Mouse (Mus musculus): Measurements from ENCODE around the gene Osbpl10. TPM values are rescaled to one million over a fixed set of nuclear protein-coding genes. Genes with fewer than 3 reads are reported as not detected.

The Osbpl10 gene
- polyA plus RNA-seq, 1 experiment, result 27.5 TPM

DNA sequence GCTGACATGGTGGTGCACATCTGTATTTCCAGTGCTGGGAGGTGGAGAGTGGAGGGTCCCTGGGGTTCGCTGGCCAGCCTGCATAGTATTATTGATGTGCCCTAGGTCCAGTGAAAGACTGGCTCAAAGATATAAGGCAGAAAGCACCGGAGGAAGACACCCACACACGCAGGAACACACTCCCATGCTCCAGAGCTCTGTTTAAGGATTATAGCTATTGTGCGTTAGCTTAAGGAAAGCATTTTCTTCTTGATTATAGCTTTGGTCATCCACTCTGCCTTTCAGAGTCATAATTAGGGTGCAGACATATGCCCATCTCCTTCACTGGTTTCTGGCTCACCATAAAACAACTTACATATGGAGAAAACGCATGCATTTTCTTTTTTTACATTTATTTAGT lies 200.8 kb downstream of the Osbpl10 start:
- H3K4me3 ChIP-seq (ENCODE audit: low read depth, low read length), result no peak overlapping the region
- H3K27me3 ChIP-seq (ENCODE audit: control insufficient read depth, insufficient read depth, low read length), result no peaks in the 10 kb centered on the region
- H3K36me3 ChIP-seq (ENCODE audit: control insufficient read depth, insufficient read depth, low read length), result peaks cover 10% of the 10 kb centered on the region
- no peak for TF ChIP-seq CTCF (IDR thresholded peaks at IDR 0.05; ENCODE audit: extremely low read depth, insufficient read length, insufficient replicate concordance, low read depth, low read length)
- no peak for TF ChIP-seq POLR2A (IDR thresholded peaks at IDR 0.05; ENCODE audit: low read depth, low read length)
- H3K27ac ChIP-seq (ENCODE audit: insufficient read depth, low read depth, low read length), result no peak overlapping the region
- no peaks in the 10 kb centered on the region for H3K4me1 ChIP-seq (ENCODE audit: control insufficient read depth, insufficient read depth, insufficient read length, low read length)
- whole genome bisulfite sequencing, result 95% methylated on average over 5 of the region's 5 CpGs

DNA sequence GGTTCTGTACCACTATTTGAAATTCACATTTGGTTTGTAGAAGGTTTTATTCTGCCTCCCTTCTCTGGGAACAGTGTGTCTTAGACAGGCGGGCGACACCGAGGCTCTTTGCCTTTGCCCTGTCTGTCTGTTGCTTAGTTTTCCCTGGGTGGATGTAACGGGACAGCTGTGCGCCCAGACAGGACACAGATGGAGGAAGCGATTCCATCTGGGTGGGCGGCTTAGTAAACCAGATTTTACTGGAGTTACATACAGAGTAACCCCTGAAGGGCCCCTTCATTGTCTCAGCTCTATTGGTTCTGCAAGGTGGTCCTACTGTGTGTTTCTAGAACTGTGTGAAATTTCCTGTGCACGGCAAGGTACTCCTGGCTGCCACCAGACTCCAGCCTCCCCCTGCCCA lies 201.6 kb downstream of the Osbpl10 start:
- WGBS, result 83% methylated on average over 8 of the region's 8 CpGs
- H3K4me1 ChIP-seq (ENCODE audit: control insufficient read depth, insufficient read depth, insufficient read length, low read length), result no peaks in the 10 kb centered on the region
- no peak overlapping the region for H3K4me3 ChIP-seq (ENCODE audit: low read depth, low read length)
- no peak overlapping the region for H3K27ac ChIP-seq (ENCODE audit: insufficient read depth, low read depth, low read length)
- H3K36me3 ChIP-seq (ENCODE audit: control insufficient read depth, insufficient read depth, low read length), result peaks cover 10% of the 10 kb centered on the region
- H3K27me3 ChIP-seq (ENCODE audit: control insufficient read depth, insufficient read depth, low read length), result no peaks in the 10 kb centered on the region
- TF ChIP-seq POLR2A (IDR thresholded peaks at IDR 0.05; ENCODE audit: low read depth, low read length) (no peak), CTCF (IDR thresholded peaks at IDR 0.05; ENCODE audit: extremely low read depth, insufficient read length, insufficient replicate concordance, low read depth, low read length) (no peak)

DNA sequence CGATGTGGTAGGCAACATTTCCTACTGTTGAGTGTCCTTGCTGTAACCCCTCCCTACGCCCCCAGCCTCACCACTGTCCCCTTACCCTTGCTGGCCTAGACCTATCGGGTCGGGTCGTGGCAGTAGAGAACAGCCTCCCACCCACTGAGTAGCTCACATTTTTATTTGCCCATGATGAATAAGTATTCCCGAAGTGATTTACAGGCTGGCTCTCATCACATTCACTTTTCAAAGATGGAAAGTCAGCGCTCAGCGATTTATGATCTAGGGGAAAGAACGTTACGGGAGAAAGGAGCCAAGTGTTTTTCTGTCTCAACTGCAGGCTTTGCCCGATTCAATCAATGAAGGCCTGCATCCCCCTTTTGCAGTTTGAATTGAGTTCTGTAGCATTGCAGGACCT lies 208.0 kb downstream of the Osbpl10 start:
- Histone ChIP-seq H3K4me1 (ENCODE audit: control insufficient read depth, insufficient read depth, insufficient read length, low read length) (no peaks in the 10 kb centered on the region), H3K27me3 (ENCODE audit: control insufficient read depth, insufficient read depth, low read length) (no peaks in the 10 kb centered on the region), H3K4me3 (ENCODE audit: low read depth, low read length) (no peak overlapping the region), H3K36me3 (ENCODE audit: control insufficient read depth, insufficient read depth, low read length) (no peaks in the 10 kb centered on the region), H3K27ac (ENCODE audit: insufficient read depth, low read depth, low read length) (no peak overlapping the region)
- WGBS, result 84% methylated on average over 11 of the region's 11 CpGs
- TF ChIP-seq CTCF (IDR thresholded peaks at IDR 0.05; ENCODE audit: extremely low read depth, insufficient read length, insufficient replicate concordance, low read depth, low read length) (no peak), POLR2A (IDR thresholded peaks at IDR 0.05; ENCODE audit: low read depth, low read length) (no peak)

DNA sequence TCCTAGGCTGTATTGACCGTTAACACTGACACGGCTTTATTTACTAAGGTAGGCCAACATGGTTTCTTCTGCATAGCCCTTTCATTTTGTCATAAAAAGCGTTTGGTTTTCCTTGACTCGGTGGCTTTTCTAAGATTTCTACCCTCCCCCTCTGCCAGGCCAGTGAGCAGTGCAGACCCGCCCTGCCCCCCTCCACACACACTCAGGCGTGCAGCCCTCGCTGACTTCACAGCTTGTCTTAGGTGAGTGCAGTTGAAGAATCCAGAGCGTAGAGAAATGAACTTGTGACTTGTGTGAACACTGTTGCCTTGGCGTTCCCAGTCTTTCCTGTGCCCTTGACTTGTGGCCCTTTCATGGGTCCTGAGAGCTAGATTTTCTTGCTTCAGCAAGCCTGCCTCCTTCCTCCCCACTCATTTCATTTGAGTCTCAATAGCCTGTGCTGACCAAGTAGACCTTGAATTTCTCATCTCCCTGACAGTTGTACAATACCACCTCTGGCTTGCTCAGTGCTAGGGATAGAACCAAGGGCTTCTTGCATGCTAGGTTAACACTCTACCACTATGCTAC lies 212.1 kb downstream of the Osbpl10 start:
- H3K27me3 ChIP-seq (ENCODE audit: control insufficient read depth, insufficient read depth, low read length), result no peaks in the 10 kb centered on the region
- 80% methylated on average over 9 of the region's 9 CpGs for WGBS
- no peaks in the 10 kb centered on the region for H3K4me1 ChIP-seq (ENCODE audit: control insufficient read depth, insufficient read depth, insufficient read length, low read length)
- H3K36me3 ChIP-seq (ENCODE audit: control insufficient read depth, insufficient read depth, low read length), result peaks cover 2% of the 10 kb centered on the region; the same call in 1 of the 2 replicates
- H3K4me3 ChIP-seq (ENCODE audit: low read depth, low read length), result no peak overlapping the region
- TF ChIP-seq POLR2A (IDR thresholded peaks at IDR 0.05; ENCODE audit: low read depth, low read length) (no peak), CTCF (IDR thresholded peaks at IDR 0.05; ENCODE audit: extremely low read depth, insufficient read length, insufficient replicate concordance, low read depth, low read length) (no peak)
- no peak overlapping the region for H3K27ac ChIP-seq (ENCODE audit: insufficient read depth, low read depth, low read length)

DNA sequence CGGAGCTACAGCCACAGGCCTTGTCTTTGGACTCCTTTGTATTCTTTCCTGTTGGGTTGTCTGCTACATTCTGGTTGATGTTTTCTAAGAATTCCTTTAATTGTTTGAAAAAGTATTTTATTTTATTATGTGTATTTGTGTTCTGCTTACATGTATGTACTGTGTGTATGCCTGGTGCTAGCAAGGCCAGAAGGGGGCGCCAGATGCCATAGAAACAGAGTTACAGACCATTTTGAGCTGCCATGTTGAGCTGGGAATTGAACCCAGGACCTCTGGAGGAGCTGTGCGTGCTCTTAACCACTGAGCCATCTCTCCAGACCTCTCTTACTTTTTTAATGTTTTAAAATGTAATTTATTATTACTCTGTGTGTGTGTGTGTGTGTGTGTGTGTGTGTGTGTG lies 214.5 kb downstream of the Osbpl10 start:
- no peak overlapping the region for H3K27ac ChIP-seq (ENCODE audit: insufficient read depth, low read depth, low read length)
- no peaks in the 10 kb centered on the region for H3K27me3 ChIP-seq (ENCODE audit: control insufficient read depth, insufficient read depth, low read length)
- WGBS, result 86% methylated on average over 3 of the region's 3 CpGs
- H3K4me3 ChIP-seq (ENCODE audit: low read depth, low read length), result no peak overlapping the region
- H3K4me1 ChIP-seq (ENCODE audit: control insufficient read depth, insufficient read depth, insufficient read length, low read length), result no peaks in the 10 kb centered on the region
- no peak for TF ChIP-seq POLR2A (IDR thresholded peaks at IDR 0.05; ENCODE audit: low read depth, low read length)
- peak; percentile 28; the same call in 1 of the 2 replicates for TF ChIP-seq CTCF (IDR thresholded peaks at IDR 0.05; ENCODE audit: extremely low read depth, insufficient read length, insufficient replicate concordance, low read depth, low read length)
- peaks cover 2% of the 10 kb centered on the region; the same call in 1 of the 2 replicates for H3K36me3 ChIP-seq (ENCODE audit: control insufficient read depth, insufficient read depth, low read length)

DNA sequence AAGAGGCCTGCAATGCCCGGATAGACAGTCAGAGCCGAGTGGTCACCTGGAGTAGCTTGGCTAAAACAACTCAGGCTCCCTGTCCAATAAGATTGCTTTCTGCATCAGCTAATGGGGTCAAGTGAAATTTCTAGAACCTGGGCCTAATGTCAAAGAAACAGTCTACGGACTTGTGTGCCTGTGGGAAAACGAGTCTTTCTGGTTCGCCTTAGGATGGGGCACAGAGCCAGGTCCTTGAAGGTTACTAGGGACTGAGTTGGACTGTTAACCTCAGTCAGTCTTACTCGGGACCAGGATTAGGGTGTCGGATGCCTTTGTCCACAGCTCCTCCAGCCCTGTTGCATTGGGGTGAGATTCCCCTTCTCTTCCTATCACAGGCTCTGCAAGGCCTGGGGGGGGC lies 218.7 kb downstream of the Osbpl10 start:
- Histone ChIP-seq H3K4me3 (ENCODE audit: low read depth, low read length) (no peak overlapping the region), H3K4me1 (ENCODE audit: control insufficient read depth, insufficient read depth, insufficient read length, low read length) (no peaks in the 10 kb centered on the region), H3K36me3 (ENCODE audit: control insufficient read depth, insufficient read depth, low read length) (peaks cover 4% of the 10 kb centered on the region; the same call in 1 of the 2 replicates), H3K27ac (ENCODE audit: insufficient read depth, low read depth, low read length) (no peak overlapping the region), H3K27me3 (ENCODE audit: control insufficient read depth, insufficient read depth, low read length) (no peaks in the 10 kb centered on the region)
- TF ChIP-seq POLR2A (IDR thresholded peaks at IDR 0.05; ENCODE audit: low read depth, low read length) (no peak), CTCF (IDR thresholded peaks at IDR 0.05; ENCODE audit: extremely low read depth, insufficient read length, insufficient replicate concordance, low read depth, low read length) (no peak)
- 39% methylated on average over 7 of the region's 7 CpGs for WGBS

DNA sequence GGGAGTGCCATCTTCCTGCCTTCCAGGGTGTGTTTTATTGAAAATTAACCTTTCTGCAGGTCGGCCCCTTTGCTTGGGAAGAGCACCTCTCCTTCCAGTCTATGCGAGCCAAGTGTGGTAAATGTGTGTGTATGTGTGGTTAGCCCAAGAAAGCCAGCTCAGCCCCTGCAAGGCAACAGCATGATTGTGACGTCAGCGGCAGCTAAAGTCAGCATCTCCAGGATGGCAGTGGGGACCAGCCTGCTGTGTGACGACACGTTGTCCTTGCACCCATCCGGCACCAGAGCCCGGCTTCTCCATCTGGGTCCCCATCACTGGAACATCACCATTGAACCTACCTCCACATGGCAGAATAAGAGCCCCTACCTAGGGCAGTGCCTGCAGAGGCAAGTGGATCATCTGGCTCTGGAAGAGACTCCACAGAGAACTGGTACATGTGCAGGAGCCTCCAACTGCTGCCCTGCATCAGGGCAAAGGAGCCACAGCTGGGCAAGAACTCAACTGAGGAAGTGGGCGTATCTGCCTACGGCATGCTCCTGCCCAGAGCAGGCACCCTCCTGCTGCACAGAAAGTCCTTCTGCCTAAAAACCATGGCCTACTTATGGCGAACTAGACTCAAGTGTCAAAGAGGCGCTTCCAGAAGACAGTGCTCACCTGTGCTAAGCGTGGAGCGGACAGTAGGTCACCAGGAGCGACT lies 221.9 kb downstream of the Osbpl10 start:
- no peak overlapping the region for H3K27ac ChIP-seq (ENCODE audit: insufficient read depth, low read depth, low read length)
- TF ChIP-seq CTCF (IDR thresholded peaks at IDR 0.05; ENCODE audit: extremely low read depth, insufficient read length, insufficient replicate concordance, low read depth, low read length) (no peak), POLR2A (IDR thresholded peaks at IDR 0.05; ENCODE audit: low read depth, low read length) (no peak)
- no peaks in the 10 kb centered on the region for H3K27me3 ChIP-seq (ENCODE audit: control insufficient read depth, insufficient read depth, low read length)
- no peak overlapping the region for H3K4me3 ChIP-seq (ENCODE audit: low read depth, low read length)
- 0 out of 2 replicates have a peak, but pooled peaks cover 2% of the 10 kb centered on the region for H3K36me3 ChIP-seq (ENCODE audit: control insufficient read depth, insufficient read depth, low read length)
- WGBS, result 86% methylated on average over 15 of the region's 15 CpGs
- peaks cover 3% of the 10 kb centered on the region; the same call in 1 of the 2 replicates for H3K4me1 ChIP-seq (ENCODE audit: control insufficient read depth, insufficient read depth, insufficient read length, low read length)

Measured in small intestine, adult 2 months (tissue).